ENCODE assay signal across 9 mouse cellular contexts in the genomic region with DNA sequence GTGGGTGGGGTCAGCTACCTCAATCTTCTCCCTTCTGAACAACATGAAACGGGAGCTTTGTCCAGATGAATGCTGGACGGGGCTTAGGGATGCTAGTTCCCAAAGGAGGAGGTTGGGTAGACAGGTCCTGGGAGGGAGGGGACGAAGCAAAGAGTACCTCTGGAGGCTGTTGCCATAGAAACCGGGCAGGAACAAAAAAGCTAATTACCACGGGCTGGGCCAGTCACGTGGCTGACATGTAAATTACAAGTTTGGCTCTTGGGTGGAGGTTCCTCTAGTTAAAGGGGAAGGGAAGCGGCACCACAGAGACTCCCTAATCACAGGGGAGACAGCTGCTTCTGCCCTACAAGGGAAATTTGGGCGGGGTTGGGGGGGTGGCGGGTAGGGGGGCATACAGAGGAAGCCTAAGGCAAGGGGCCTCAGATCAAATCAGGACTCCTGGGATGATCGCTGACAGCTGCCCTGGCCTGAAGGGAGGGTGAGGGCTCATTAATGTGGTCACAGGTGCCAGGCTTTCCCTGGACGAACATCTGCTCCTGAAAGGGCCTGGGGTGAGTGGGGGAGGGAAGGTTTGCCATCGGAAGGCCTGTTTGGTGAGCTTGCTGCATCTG. TPM values are rescaled to one million over a fixed set of nuclear protein-coding genes. Genes with fewer than 3 reads are reported as not detected.
A peak's percentile ranks its signal among the peaks of the same experiment; 100 is the strongest.
DNase-seq lines count a peak whose midpoint lies in the region; ATAC-seq and TF ChIP-seq lines count a peak whose summit lies in the region.
"Had no signal": no experiment of that assay in that cellular context is flagged by ENCODE, and none has a peak within 500 bp of the region (broad histone marks: within the 10 kb centered on the region; RNA-seq: fewer than 3 reads in every experiment).

No protein-coding gene starts in this region.

- DNase-seq in lung, postnatal 36 days: peak; percentile 7
- no peak for DNase-seq in lung, postnatal 4 days
- peak; percentile 87 for DNase-seq in hindbrain, embryonic 11.5 days (ENCODE audit: low spot score)
- DNase-seq in limb, embryonic 11.5 days (ENCODE audit: low spot score): peak; percentile 43
- DNase-seq in right cerebral cortex, postnatal 10 days (ENCODE audit: low spot score in 2 of 2): peak; percentile 89 to 93
- DNase-seq in adrenal gland, adult 8-10 months: no peak
- no peak for DNase-seq in ovary, postnatal 14 days (ENCODE audit: low spot score)
- DNase-seq: lung, embryonic 14.5 days had no signal

- H3K27ac ChIP-seq in cortical plate, adult 2 months (ENCODE audit: insufficient read depth, low read length): peak overlapping the region; percentile 80
- peak overlapping the region; percentile 96 for H3K27ac ChIP-seq in hindbrain, embryonic 11.5 days (ENCODE audit: low read depth, low read length)
- H3K27ac ChIP-seq in limb, embryonic 11.5 days (replicated peaks; ENCODE audit: low read depth, low read length): no peak overlapping the region

- peaks cover 10% of the 10 kb centered on the region; the same call in 1 of the 2 replicates for H3K27me3 ChIP-seq in hindbrain, embryonic 11.5 days (ENCODE audit: control insufficient read depth, insufficient read depth, low read length)
- peaks cover 52% of the 10 kb centered on the region for H3K27me3 ChIP-seq in limb, embryonic 11.5 days (ENCODE audit: control insufficient read depth, insufficient read depth, low read length)

- H3K36me3 ChIP-seq in hindbrain, embryonic 11.5 days (ENCODE audit: control insufficient read depth, insufficient read depth, low read length): no peaks in the 10 kb centered on the region
- H3K36me3 ChIP-seq in limb, embryonic 11.5 days (ENCODE audit: control insufficient read depth, insufficient read depth, low read length): no peaks in the 10 kb centered on the region

- no peaks in the 10 kb centered on the region for H3K9me3 ChIP-seq in hindbrain, embryonic 11.5 days (ENCODE audit: control insufficient read depth, low read length)
- H3K9me3 ChIP-seq in limb, embryonic 11.5 days (ENCODE audit: control insufficient read depth, low read length): no peaks in the 10 kb centered on the region

- H3K4me3 ChIP-seq in cortical plate, adult 2 months (ENCODE audit: insufficient read depth, low read length): peak overlapping the region; percentile 99
- peak overlapping the region; percentile 86 for H3K4me3 ChIP-seq in hindbrain, embryonic 11.5 days (ENCODE audit: low read depth, low read length)
- no peak overlapping the region for H3K4me3 ChIP-seq in limb, embryonic 11.5 days (ENCODE audit: low read depth, low read length)

- peak; percentile 70 for ATAC-seq in hindbrain, embryonic 11.5 days (ENCODE audit: low FRiP score)
- no peak for ATAC-seq in limb, embryonic 11.5 days (ENCODE audit: insufficient number of reproducible peaks, low FRiP score, low TSS enrichment, low read depth)

- under 1% methylated on average over 11 of the region's 12 CpGs for WGBS in hindbrain, embryonic 11.5 days
- WGBS in limb, embryonic 11.5 days: 0% methylated on average over 12 of the region's 12 CpGs

- peak; percentile 63; the same call in 1 of the 2 replicates for TF ChIP-seq POLR2A in cortical plate, adult 2 months (IDR thresholded peaks at IDR 0.05; ENCODE audit: extremely low read depth, insufficient read depth, low read length)

- peak overlapping the region; percentile 95 for H3K9ac ChIP-seq in hindbrain, embryonic 11.5 days (ENCODE audit: low read depth, low read length)
- H3K9ac ChIP-seq in limb, embryonic 11.5 days (ENCODE audit: low read length): no peak overlapping the region
- H3K9ac ChIP-seq: lung, embryonic 14.5 days had no signal

- H3K4me1 ChIP-seq in cortical plate, adult 2 months (ENCODE audit: control insufficient read depth, insufficient read depth, low read length): peaks cover 5% of the 10 kb centered on the region; the same call in 1 of the 2 replicates
- peaks cover 2% of the 10 kb centered on the region for H3K4me1 ChIP-seq in hindbrain, embryonic 11.5 days (replicated peaks; ENCODE audit: control insufficient read depth, insufficient read depth, low read length)
- H3K4me1 ChIP-seq in limb, embryonic 11.5 days (ENCODE audit: control insufficient read depth, insufficient read depth, low read length): 0 out of 2 replicates have a peak, but pooled peaks cover 7% of the 10 kb centered on the region

- TF ChIP-seq CTCF in cortical plate, adult 2 months (IDR thresholded peaks at IDR 0.05; ENCODE audit: extremely low read depth, insufficient read depth, low read length): no peak

- peak overlapping the region; percentile 74 for H3K4me2 ChIP-seq in hindbrain, embryonic 11.5 days (replicated peaks; ENCODE audit: low read depth, low read length)
- H3K4me2 ChIP-seq in limb, embryonic 11.5 days (ENCODE audit: low read depth, severe bottlenecking): peak overlapping the region; percentile 12; the same call in 1 of the 2 replicates
- H3K4me2 ChIP-seq: lung, embryonic 14.5 days had no signal

RNA-seq across cellular contexts. Expression of a gene that starts 1.4 kb away (rescaled TPM):
- polyA plus RNA-seq in cortical plate, adult 2 months (2012; rRNA removed): 491 and 518 TPM in 2 replicates
- polyA plus RNA-seq in hindbrain, embryonic 11.5 days (2014; fragmentation: Nextera tagmentation; extraction: Ambion mirVana): 950 and 1,011 TPM in 2 replicates
- 9.3 and 11.2 TPM in 2 replicates for polyA plus RNA-seq in limb, embryonic 11.5 days (2014; fragmentation: Nextera tagmentation; extraction: Ambion mirVana)
- 1 to 10 TPM; 2.9 to 9.7 (median 6.6) TPM for total RNA-seq in adrenal gland, adult 8-10 months (2022)

RNA-seq across cellular contexts. Expression of a gene that starts 5.8 kb away (rescaled TPM):
- polyA plus RNA-seq in cortical plate, adult 2 months (2012; rRNA removed): 0.02 and 0.06 TPM in 2 replicates
- 0.11 and 0.49 TPM in 2 replicates for polyA plus RNA-seq in hindbrain, embryonic 11.5 days (2014; fragmentation: Nextera tagmentation; extraction: Ambion mirVana)
- polyA plus RNA-seq in limb, embryonic 11.5 days (2014; fragmentation: Nextera tagmentation; extraction: Ambion mirVana): not detected in 2 replicates
- total RNA-seq in adrenal gland, adult 8-10 months (2022): under 1 TPM in 1 of 4 experiments, not detected in 3; 0.13 TPM
- polyA plus RNA-seq: lung, embryonic 14.5 days had no signal

RNA-seq across cellular contexts. Expression of a gene that starts 10.7 kb away (rescaled TPM):
- 42.8 and 43.2 TPM in 2 replicates for polyA plus RNA-seq in cortical plate, adult 2 months (2012; rRNA removed)
- polyA plus RNA-seq in hindbrain, embryonic 11.5 days (2014; fragmentation: Nextera tagmentation; extraction: Ambion mirVana): 32.5 and 32.7 TPM in 2 replicates
- polyA plus RNA-seq in limb, embryonic 11.5 days (2014; fragmentation: Nextera tagmentation; extraction: Ambion mirVana): 37.3 and 37.6 TPM in 2 replicates
- total RNA-seq in adrenal gland, adult 8-10 months (2022): 10 to 100 TPM; 27.8 to 40.1 (median 34.2) TPM

RNA-seq across cellular contexts. Expression of a gene that starts 39.1 kb away (rescaled TPM):
- 659 and 685 TPM in 2 replicates for polyA plus RNA-seq in cortical plate, adult 2 months (2012; rRNA removed)
- polyA plus RNA-seq in hindbrain, embryonic 11.5 days (2014; fragmentation: Nextera tagmentation; extraction: Ambion mirVana): 179 and 181 TPM in 2 replicates
- polyA plus RNA-seq in limb, embryonic 11.5 days (2014; fragmentation: Nextera tagmentation; extraction: Ambion mirVana): 136 and 149 TPM in 2 replicates
- 100 to 1,000 TPM; 223 to 301 (median 278) TPM for total RNA-seq in adrenal gland, adult 8-10 months (2022)

Comparison
In these comparisons a context has a peak if more than half of its experiments do, and no peak if none do; other contexts are left out.
1. DNase-seq: peak in lung, postnatal 36 days (single experiment), hindbrain, embryonic 11.5 days (single experiment), limb, embryonic 11.5 days (single experiment) and right cerebral cortex, postnatal 10 days (2 of 2); none in lung, postnatal 4 days (0 of 2), adrenal gland, adult 8-10 months (single experiment) and ovary, postnatal 14 days (single experiment).
2. RNA of a gene that starts 1.4 kb away (polyA plus RNA-seq): 950 to 1,011 TPM in hindbrain, embryonic 11.5 days and 491 to 518 TPM in cortical plate, adult 2 months; 9.3 to 11.2 TPM in limb, embryonic 11.5 days; every median in the first group is over 10 times any median in the second.